Mouse (Mus musculus) C2C12 (cell line): Measurements from ENCODE around the gene Cdx4.

Experiments
- CEBPB ChIP-seq: IDR thresholded peaks from one replicate; pipeline ENCODE4 v1.6.1; 2011; ENCODE audit warnings: low read depth, mild to moderate bottlenecking, control low read depth, moderate library complexity
- CTCF ChIP-seq: IDR thresholded peaks from one replicate; pipeline ENCODE4 v1.5.1; 2011; ENCODE audit not compliant: control insufficient read depth, insufficient read depth, insufficient read length
- MYOG ChIP-seq: IDR thresholded peaks from one replicate; pipeline ENCODE4 v1.6.1; 2011; ENCODE audit not compliant: control insufficient read depth, insufficient read length; ENCODE audit errors: extremely low read depth
- USF1 ChIP-seq: IDR thresholded peaks from one replicate; pipeline ENCODE4 v1.6.1; 2011; ENCODE audit warnings: low read depth, mild to moderate bottlenecking, control low read depth, moderate library complexity

DNA sequence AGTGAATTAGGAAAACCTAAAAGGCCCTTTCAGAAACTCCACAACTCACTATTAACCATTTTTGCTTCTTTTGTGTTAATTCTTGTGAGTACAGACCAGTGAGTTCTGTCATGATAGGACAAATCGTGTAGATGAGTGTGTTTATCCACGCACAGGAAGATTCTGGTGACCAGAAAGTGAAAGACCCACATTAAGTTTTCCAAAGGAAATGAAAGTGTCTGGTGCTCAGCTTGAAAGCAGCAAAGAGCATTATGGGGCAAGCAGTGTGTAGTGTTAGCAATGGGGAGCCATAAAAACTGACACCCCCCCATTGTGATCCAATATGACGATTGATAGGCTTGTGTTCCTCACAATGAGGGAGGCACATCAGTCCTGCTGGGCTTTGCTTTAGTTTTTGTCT, 47.5 kb downstream of the Cdx4 start:
- TF ChIP-seq CTCF (no peak), CEBPB (no peak), USF1 (no peak), MYOG (no peak)
